8 mouse cellular contexts compared by ENCODE assay signal in the genomic region with DNA sequence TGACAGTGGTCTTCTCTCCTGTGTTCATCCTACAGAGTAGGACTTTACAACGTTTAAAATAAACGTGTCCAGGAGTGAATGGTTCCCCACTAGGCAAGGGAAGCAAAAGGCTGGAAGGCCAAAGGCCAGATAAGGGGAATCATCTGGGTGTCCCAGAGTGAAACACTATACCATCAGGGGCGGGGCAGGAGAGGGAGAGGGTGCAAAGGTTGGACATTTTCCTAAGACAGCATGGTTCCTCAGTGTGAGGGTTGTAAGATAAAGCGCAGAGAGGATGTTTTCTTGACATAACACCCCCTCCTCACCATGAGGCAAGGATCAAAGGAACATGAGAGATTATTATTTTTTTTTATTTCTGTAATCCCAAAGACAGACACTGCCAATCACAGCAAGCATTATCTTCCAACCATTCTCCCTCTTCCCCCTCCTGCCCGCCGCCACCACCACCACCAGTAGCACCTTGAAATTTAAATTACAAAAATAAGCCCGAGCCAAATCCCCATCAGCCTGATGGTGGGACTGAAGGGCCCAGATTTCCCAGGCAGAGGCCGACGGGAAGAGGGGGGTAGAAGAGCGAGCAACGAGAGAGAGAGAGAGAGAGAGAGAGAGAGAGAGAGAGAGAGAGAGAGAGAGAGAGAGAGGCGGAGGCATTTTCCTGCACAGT. TPM values are rescaled to one million over a fixed set of nuclear protein-coding genes. Genes with fewer than 3 reads are reported as not detected.
DNase-seq lines count a peak whose midpoint lies in the region; ATAC-seq lines count a peak whose summit lies in the region.

No protein-coding gene starts in this region.

- H3K27ac ChIP-seq in heart, embryonic 11.5 days (ENCODE audit: low read depth, low read length), result peak overlapping the region; percentile 59; the same call in 1 of the 2 replicates
- H3K27ac ChIP-seq in embryonic facial prominence, embryonic 12.5 days, result 0 out of 2 replicates have a peak overlapping the region, but pooled peaks have one; percentile 74
- H3K27ac ChIP-seq in limb, embryonic 13.5 days, result peak overlapping the region; percentile 85; the same call in 1 of the 2 replicates
- H3K27ac ChIP-seq in stomach, embryonic 15.5 days, result no peak overlapping the region

- peak overlapping the region; percentile 62 for H3K4me3 ChIP-seq in heart, embryonic 11.5 days (ENCODE audit: low read depth, low read length)
- H3K4me3 ChIP-seq in embryonic facial prominence, embryonic 12.5 days, result peak overlapping the region; percentile 57
- peak overlapping the region; percentile 59 for H3K4me3 ChIP-seq in limb, embryonic 13.5 days
- peak overlapping the region; percentile 57 for H3K4me3 ChIP-seq in stomach, embryonic 15.5 days (replicated peaks)

- DNase-seq in heart, postnatal 25 days (ENCODE audit: low spot score), result no peak
- peak; percentile 28 for DNase-seq in 3T3-L1 (ENCODE audit: low read depth, low spot score)
- no peak for DNase-seq in frontal cortex, postnatal 14 days (ENCODE audit: low spot score in 2 of 2)

- H3K4me1 ChIP-seq in heart, embryonic 11.5 days (ENCODE audit: control insufficient read depth, insufficient read depth, low read length), result no peaks in the 10 kb centered on the region
- no peaks in the 10 kb centered on the region for H3K4me1 ChIP-seq in embryonic facial prominence, embryonic 12.5 days
- 0 out of 2 replicates have a peak, but pooled peaks cover 2% of the 10 kb centered on the region for H3K4me1 ChIP-seq in limb, embryonic 13.5 days
- H3K4me1 ChIP-seq in stomach, embryonic 15.5 days, result no peaks in the 10 kb centered on the region

- H3K9ac ChIP-seq in heart, embryonic 11.5 days (ENCODE audit: low read depth, low read length), result peak overlapping the region; percentile 80
- peak overlapping the region; percentile 60 for H3K9ac ChIP-seq in embryonic facial prominence, embryonic 12.5 days
- peak overlapping the region; percentile 72 for H3K9ac ChIP-seq in limb, embryonic 13.5 days
- H3K9ac ChIP-seq in stomach, embryonic 15.5 days, result peak overlapping the region; percentile 22; the same call in 1 of the 2 replicates

- no peaks in the 10 kb centered on the region for H3K36me3 ChIP-seq in heart, embryonic 11.5 days (ENCODE audit: control insufficient read depth, insufficient read depth, low read length)
- no peaks in the 10 kb centered on the region for H3K36me3 ChIP-seq in embryonic facial prominence, embryonic 12.5 days
- no peaks in the 10 kb centered on the region for H3K36me3 ChIP-seq in limb, embryonic 13.5 days
- H3K36me3 ChIP-seq in stomach, embryonic 15.5 days, result no peaks in the 10 kb centered on the region

- WGBS in heart, embryonic 11.5 days (ENCODE audit: insufficient replicate concordance), result 12% methylated on average over 11 of the region's 12 CpGs
- WGBS in embryonic facial prominence, embryonic 12.5 days, result 30% methylated on average over 11 of the region's 12 CpGs
- 12% methylated on average over 10 of the region's 12 CpGs for WGBS in limb, embryonic 13.5 days
- WGBS in stomach, embryonic 15.5 days, result 19% methylated on average over 11 of the region's 12 CpGs

- no peaks in the 10 kb centered on the region for H3K27me3 ChIP-seq in heart, embryonic 11.5 days (ENCODE audit: control insufficient read depth, insufficient read depth, low read length)
- H3K27me3 ChIP-seq in embryonic facial prominence, embryonic 12.5 days, result no peaks in the 10 kb centered on the region
- no peaks in the 10 kb centered on the region for H3K27me3 ChIP-seq in limb, embryonic 13.5 days
- H3K27me3 ChIP-seq in stomach, embryonic 15.5 days (replicated peaks), result no peaks in the 10 kb centered on the region

- peak overlapping the region; percentile 65 for H3K4me2 ChIP-seq in heart, embryonic 11.5 days
- peak overlapping the region; percentile 50 for H3K4me2 ChIP-seq in embryonic facial prominence, embryonic 12.5 days (replicated peaks)
- peak overlapping the region; percentile 64 for H3K4me2 ChIP-seq in limb, embryonic 13.5 days (replicated peaks)
- H3K4me2 ChIP-seq in stomach, embryonic 15.5 days, result peak overlapping the region; percentile 56

- H3K9me3 ChIP-seq in heart, embryonic 11.5 days (replicated peaks; ENCODE audit: control insufficient read depth, low read length), result no peaks in the 10 kb centered on the region
- no peaks in the 10 kb centered on the region for H3K9me3 ChIP-seq in embryonic facial prominence, embryonic 12.5 days
- H3K9me3 ChIP-seq in limb, embryonic 13.5 days, result no peaks in the 10 kb centered on the region
- no peaks in the 10 kb centered on the region for H3K9me3 ChIP-seq in stomach, embryonic 15.5 days

- intact Hi-C loops in heart, postnatal 25 days (cut with DNase I), result no loop called here

- ATAC-seq in heart, embryonic 11.5 days (replicated peaks; ENCODE audit: insufficient number of reproducible peaks, low FRiP score, low TSS enrichment), result peak; percentile 10; the same call in 1 of the 2 replicates
- peak; percentile 22; the same call in 1 of the 2 replicates for ATAC-seq in embryonic facial prominence, embryonic 12.5 days (ENCODE audit: insufficient number of reproducible peaks, insufficient read depth, low FRiP score, low TSS enrichment)
- no peak; the same call in 1 of the 2 replicates for ATAC-seq in limb, embryonic 13.5 days (ENCODE audit: low FRiP score, low read depth)
- ATAC-seq in stomach, embryonic 15.5 days (ENCODE audit: insufficient read depth, low FRiP score, low read depth), result no peak
- no peak for ATAC-seq in CD4-positive, CD25-positive, alpha-beta regulatory T cell, adult 4 months

RNA-seq across cellular contexts. Expression of a gene that starts 1.4 kb away (rescaled TPM):
- 26.2 and 28.8 TPM in 2 replicates for polyA plus RNA-seq in heart, embryonic 11.5 days (2014; fragmentation: Nextera tagmentation; extraction: Ambion mirVana)
- total RNA-seq in heart, postnatal 25 days (2021), result 1 to 10 TPM in 1 of 2 experiments, under 1 TPM in 1; 0.89 to 1.3 TPM
- 38.8 and 41.5 TPM in 2 replicates for polyA plus RNA-seq in embryonic facial prominence, embryonic 12.5 days (2016; fragmentation: Nextera tagmentation; extraction: Ambion mirVana)
- polyA plus RNA-seq in limb, embryonic 13.5 days (2015; fragmentation: Nextera tagmentation; extraction: Ambion mirVana), result 49.7 and 52.1 TPM in 2 replicates
- 24.9 and 30.9 TPM in 2 replicates for polyA plus RNA-seq in stomach, embryonic 15.5 days (2015; fragmentation: Nextera tagmentation; extraction: Ambion mirVana)
- not detected for polyA plus RNA-seq in CD4-positive, CD25-positive, alpha-beta regulatory T cell, adult 4 months (2017; shearing (Covaris generic))

RNA-seq across cellular contexts. Expression of a gene that starts 20.8 kb away (rescaled TPM):
- 14.1 and 14.3 TPM in 2 replicates for polyA plus RNA-seq in heart, embryonic 11.5 days (2014; fragmentation: Nextera tagmentation; extraction: Ambion mirVana)
- total RNA-seq in heart, postnatal 25 days (2021), result 10 to 100 TPM; 12.0 to 13.5 TPM
- polyA plus RNA-seq in embryonic facial prominence, embryonic 12.5 days (2016; fragmentation: Nextera tagmentation; extraction: Ambion mirVana), result 26.0 and 26.6 TPM in 2 replicates
- 26.1 and 26.6 TPM in 2 replicates for polyA plus RNA-seq in limb, embryonic 13.5 days (2015; fragmentation: Nextera tagmentation; extraction: Ambion mirVana)
- 19.4 and 21.9 TPM in 2 replicates for polyA plus RNA-seq in stomach, embryonic 15.5 days (2015; fragmentation: Nextera tagmentation; extraction: Ambion mirVana)
- polyA plus RNA-seq in CD4-positive, CD25-positive, alpha-beta regulatory T cell, adult 4 months (2017; shearing (Covaris generic)), result 1 to 10 TPM; 7.0 to 8.4 TPM

Comparison
In these comparisons a context has a peak if more than half of its experiments do, and no peak if none do; other contexts are left out.
1. ATAC-seq: peak in heart, embryonic 11.5 days (single experiment) and embryonic facial prominence, embryonic 12.5 days (single experiment); none in limb, embryonic 13.5 days (single experiment), stomach, embryonic 15.5 days (single experiment) and CD4-positive, CD25-positive, alpha-beta regulatory T cell, adult 4 months (single experiment).
2. H3K9ac ChIP-seq: peak in every context shown above with its lines; median percentile 80 in heart, embryonic 11.5 days; 72 in limb, embryonic 13.5 days; 60 in embryonic facial prominence, embryonic 12.5 days; 22 in stomach, embryonic 15.5 days.
3. RNA of a gene that starts 1.4 kb away (polyA plus RNA-seq): 49.7 to 52.1 TPM in limb, embryonic 13.5 days, 38.8 to 41.5 TPM in embryonic facial prominence, embryonic 12.5 days, 26.2 to 28.8 TPM in heart, embryonic 11.5 days and 24.9 to 30.9 TPM in stomach, embryonic 15.5 days; not detected in CD4-positive, CD25-positive, alpha-beta regulatory T cell, adult 4 months; every median in the first group is over 10 times any median in the second.
4. Peak in every context shown above with its lines, with median percentiles within 50 percentile points of each other: H3K4me2 ChIP-seq and H3K4me3 ChIP-seq.